Mouse (Mus musculus): Measurements from ENCODE around the gene Hsdl1. TPM values are rescaled to one million over a fixed set of nuclear protein-coding genes. Genes with fewer than 3 reads are reported as not detected.

The Hsdl1 gene
- polyA plus RNA-seq, 1 experiment from 2014 or later: 183 TPM

DNA sequence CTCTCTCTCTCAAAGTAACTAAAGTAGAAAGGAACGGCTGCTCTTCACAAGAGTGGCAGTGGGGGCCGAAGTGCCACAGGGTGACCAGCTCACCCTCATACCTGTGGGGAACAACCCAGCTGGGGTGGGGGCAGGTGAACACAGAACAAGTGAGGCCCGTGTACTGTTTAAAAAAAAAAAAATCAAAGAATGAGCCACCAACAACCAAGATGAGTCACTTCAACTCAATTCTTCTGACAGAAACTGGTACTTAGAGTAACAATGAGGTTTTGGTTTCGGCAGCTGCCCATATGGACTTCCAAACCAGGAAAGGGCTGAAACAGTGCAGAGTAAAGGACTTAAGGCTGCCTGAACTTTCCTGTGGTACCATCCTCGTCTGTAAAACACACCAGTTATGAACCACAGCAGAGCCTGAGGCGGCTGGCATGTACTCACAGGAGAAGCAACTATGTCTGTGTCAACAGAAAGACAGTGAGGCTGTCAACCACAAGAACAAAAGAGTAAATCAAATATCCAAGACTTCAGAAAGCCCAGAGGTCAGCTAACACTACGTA is 26.3 kb downstream of the Hsdl1 start:
- H3K4me3 ChIP-seq (replicated peaks; ENCODE audit: low read length): no peak overlapping the region
- ATAC-seq: no peak
- H3K9me3 ChIP-seq (ENCODE audit: control insufficient read depth, low read length): no peaks in the 10 kb centered on the region
- H3K9ac ChIP-seq (replicated peaks; ENCODE audit: low read depth, low read length): no peak overlapping the region
- no peaks in the 10 kb centered on the region for H3K27me3 ChIP-seq (replicated peaks; ENCODE audit: control insufficient read depth, insufficient read depth, low read length)
- H3K4me2 ChIP-seq (ENCODE audit: low read length): no peak overlapping the region
- WGBS: 80% methylated on average over 7 of the region's 7 CpGs
- peaks cover 4% of the 10 kb centered on the region; the same call in 1 of the 2 replicates for H3K36me3 ChIP-seq (ENCODE audit: control insufficient read depth, insufficient read depth)
- H3K27ac ChIP-seq (ENCODE audit: low read length): no peak overlapping the region
- H3K4me1 ChIP-seq (replicated peaks; ENCODE audit: control insufficient read depth, insufficient read depth, low read length): no peaks in the 10 kb centered on the region

DNA sequence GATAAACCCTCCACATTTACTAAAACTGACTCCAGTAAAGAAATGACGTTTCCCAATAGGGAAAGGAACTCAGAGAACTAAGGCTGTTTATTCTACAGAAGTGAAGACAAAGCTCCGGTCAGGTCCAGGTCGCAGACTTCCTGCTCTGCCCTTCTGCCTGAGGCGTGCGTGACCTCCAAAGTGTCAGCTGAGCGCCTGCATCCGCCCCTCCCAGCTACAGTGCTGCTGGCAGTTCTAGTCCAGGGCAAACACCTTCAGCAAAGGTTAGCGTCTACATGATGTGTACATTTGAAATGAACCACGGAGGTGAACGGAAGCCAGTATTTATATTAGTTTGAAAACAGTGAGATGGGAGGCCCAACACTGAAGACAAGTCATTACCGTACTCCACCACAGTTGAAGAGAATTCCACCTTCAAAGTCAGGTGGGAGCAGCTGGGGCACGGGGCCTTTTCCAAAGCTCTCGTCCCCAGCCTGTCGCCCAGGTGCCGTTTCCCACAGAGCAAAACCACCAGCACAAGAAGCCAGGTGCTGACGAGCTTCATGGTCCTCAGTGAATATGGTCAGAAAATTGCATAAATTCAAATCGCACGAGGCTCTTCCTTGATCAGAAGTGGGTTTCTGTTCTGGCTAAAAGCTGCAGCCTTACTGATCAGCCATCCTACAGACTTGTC is 27.8 kb downstream of the Hsdl1 start:
- Histone ChIP-seq H3K9ac (replicated peaks; ENCODE audit: low read depth, low read length) (no peak overlapping the region), H3K4me2 (ENCODE audit: low read length) (no peak overlapping the region), H3K4me1 (replicated peaks; ENCODE audit: control insufficient read depth, insufficient read depth, low read length) (no peaks in the 10 kb centered on the region), H3K27me3 (replicated peaks; ENCODE audit: control insufficient read depth, insufficient read depth, low read length) (no peaks in the 10 kb centered on the region), H3K9me3 (ENCODE audit: control insufficient read depth, low read length) (no peaks in the 10 kb centered on the region), H3K36me3 (ENCODE audit: control insufficient read depth, insufficient read depth) (peaks cover 13% of the 10 kb centered on the region), H3K4me3 (replicated peaks; ENCODE audit: low read length) (no peak overlapping the region), H3K27ac (ENCODE audit: low read length) (no peak overlapping the region)
- no peak for ATAC-seq
- WGBS: 90% methylated on average over 18 of the region's 18 CpGs

DNA sequence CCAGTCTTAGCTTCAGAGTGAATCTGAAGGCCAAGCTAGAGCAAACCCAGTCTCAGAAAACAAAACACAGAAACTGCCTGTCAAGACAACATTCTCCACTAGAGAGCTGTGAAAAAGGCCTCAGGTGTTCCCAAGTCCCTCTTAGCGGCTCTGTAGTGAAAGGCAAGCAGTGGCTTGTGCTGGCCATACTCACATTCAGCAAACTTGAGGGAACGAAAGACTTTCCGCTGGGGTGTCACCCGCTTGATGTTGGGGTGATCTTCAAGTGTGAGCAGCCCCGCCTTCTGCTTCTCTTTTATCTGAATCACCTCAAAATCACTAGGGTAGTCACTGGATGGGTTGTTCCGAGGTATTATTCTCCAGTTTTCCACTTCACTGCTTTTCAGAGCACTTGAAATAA is 29.2 kb downstream of the Hsdl1 start:
- WGBS: 87% methylated on average over 6 of the region's 6 CpGs
- Histone ChIP-seq H3K27me3 (replicated peaks; ENCODE audit: control insufficient read depth, insufficient read depth, low read length) (no peaks in the 10 kb centered on the region), H3K4me2 (ENCODE audit: low read length) (no peak overlapping the region), H3K4me1 (replicated peaks; ENCODE audit: control insufficient read depth, insufficient read depth, low read length) (no peaks in the 10 kb centered on the region), H3K9me3 (ENCODE audit: control insufficient read depth, low read length) (no peaks in the 10 kb centered on the region), H3K9ac (replicated peaks; ENCODE audit: low read depth, low read length) (no peak overlapping the region), H3K36me3 (ENCODE audit: control insufficient read depth, insufficient read depth) (peaks cover 23% of the 10 kb centered on the region), H3K4me3 (replicated peaks; ENCODE audit: low read length) (no peak overlapping the region), H3K27ac (ENCODE audit: low read length) (no peak overlapping the region)
- no peak for ATAC-seq

DNA sequence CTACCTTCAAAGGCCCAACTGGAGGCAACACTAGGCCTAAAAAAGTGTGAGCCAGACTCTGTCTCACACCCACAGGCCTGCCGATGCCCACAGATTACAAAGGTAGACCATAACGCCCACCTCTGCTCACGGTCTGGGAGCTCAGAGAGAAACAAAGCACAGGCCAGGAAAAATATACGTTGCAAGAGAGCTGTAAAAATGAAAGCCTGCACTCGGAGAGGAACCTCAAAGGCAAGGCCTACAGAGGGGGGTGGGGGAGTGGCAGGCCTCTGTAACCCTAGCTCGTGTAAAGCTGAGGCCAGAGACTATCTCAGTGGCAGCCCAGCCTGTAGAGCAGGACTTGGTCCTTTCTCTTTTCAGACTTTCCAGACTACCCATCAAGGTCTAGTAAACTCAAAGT is 29.8 kb downstream of the Hsdl1 start:
- no peak overlapping the region for H3K4me2 ChIP-seq (ENCODE audit: low read length)
- H3K4me3 ChIP-seq (replicated peaks; ENCODE audit: low read length): no peak overlapping the region
- H3K36me3 ChIP-seq (ENCODE audit: control insufficient read depth, insufficient read depth): peaks cover 27% of the 10 kb centered on the region
- no peaks in the 10 kb centered on the region for H3K27me3 ChIP-seq (replicated peaks; ENCODE audit: control insufficient read depth, insufficient read depth, low read length)
- no peaks in the 10 kb centered on the region for H3K9me3 ChIP-seq (ENCODE audit: control insufficient read depth, low read length)
- no peak overlapping the region for H3K9ac ChIP-seq (replicated peaks; ENCODE audit: low read depth, low read length)
- no peak for ATAC-seq
- no peak overlapping the region for H3K27ac ChIP-seq (ENCODE audit: low read length)
- H3K4me1 ChIP-seq (replicated peaks; ENCODE audit: control insufficient read depth, insufficient read depth, low read length): no peaks in the 10 kb centered on the region
- 79% methylated on average over 6 of the region's 6 CpGs for WGBS

DNA sequence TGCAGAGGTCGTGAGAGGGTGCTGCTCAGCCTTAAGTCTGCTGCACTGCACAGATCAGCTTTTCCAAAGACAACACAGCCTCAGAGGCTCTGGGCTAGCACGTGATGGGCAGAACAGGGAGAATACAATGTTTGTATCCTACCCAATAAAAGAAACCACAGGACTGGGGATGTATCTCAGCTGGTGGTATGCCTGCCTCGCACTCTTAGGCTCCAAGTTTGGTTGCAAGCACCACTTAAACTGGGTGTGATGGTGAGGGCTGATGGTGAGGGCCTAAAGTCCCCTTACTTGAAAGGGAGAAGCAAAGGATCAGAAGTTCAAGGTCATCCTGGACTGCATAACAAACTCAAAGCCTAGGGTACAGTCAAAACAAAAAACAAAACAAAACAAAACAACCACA is 30.4 kb downstream of the Hsdl1 start:
- ATAC-seq: no peak
- Histone ChIP-seq H3K4me1 (replicated peaks; ENCODE audit: control insufficient read depth, insufficient read depth, low read length) (no peaks in the 10 kb centered on the region), H3K9ac (replicated peaks; ENCODE audit: low read depth, low read length) (no peak overlapping the region), H3K36me3 (ENCODE audit: control insufficient read depth, insufficient read depth) (peaks cover 32% of the 10 kb centered on the region), H3K27me3 (replicated peaks; ENCODE audit: control insufficient read depth, insufficient read depth, low read length) (no peaks in the 10 kb centered on the region), H3K27ac (ENCODE audit: low read length) (no peak overlapping the region), H3K4me2 (ENCODE audit: low read length) (no peak overlapping the region), H3K9me3 (ENCODE audit: control insufficient read depth, low read length) (no peaks in the 10 kb centered on the region), H3K4me3 (replicated peaks; ENCODE audit: low read length) (no peak overlapping the region)
- WGBS: 82% methylated on average over 3 of the region's 3 CpGs

DNA sequence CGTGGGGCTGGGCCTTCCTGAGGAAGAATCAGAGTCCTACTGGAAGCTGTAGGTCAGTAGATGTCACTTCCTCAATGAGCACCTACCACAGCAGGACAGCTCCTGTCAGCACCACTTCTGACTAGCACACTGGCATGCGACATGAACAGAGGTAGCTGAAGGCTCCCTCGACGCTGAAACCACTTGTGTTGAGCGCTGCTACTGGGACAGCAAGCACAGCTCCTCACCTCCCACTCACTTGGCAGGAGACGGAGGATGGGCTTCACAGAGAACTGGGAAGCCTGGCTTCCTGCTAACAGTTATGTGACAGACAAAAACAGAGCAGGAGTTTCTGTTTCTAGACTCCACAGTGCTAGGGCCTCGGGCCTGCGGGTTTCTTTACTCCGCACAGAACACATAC is 43.0 kb downstream of the Hsdl1 start:
- peaks cover 3% of the 10 kb centered on the region; the same call in 1 of the 2 replicates for H3K4me1 ChIP-seq (replicated peaks; ENCODE audit: control insufficient read depth, insufficient read depth, low read length)
- H3K27me3 ChIP-seq (replicated peaks; ENCODE audit: control insufficient read depth, insufficient read depth, low read length): no peaks in the 10 kb centered on the region
- no peak overlapping the region for H3K4me3 ChIP-seq (replicated peaks; ENCODE audit: low read length)
- no peak for ATAC-seq
- 94% methylated on average over 9 of the region's 9 CpGs for WGBS
- H3K9me3 ChIP-seq (ENCODE audit: control insufficient read depth, low read length): no peaks in the 10 kb centered on the region
- H3K36me3 ChIP-seq (ENCODE audit: control insufficient read depth, insufficient read depth): peaks cover 60% of the 10 kb centered on the region
- H3K27ac ChIP-seq (ENCODE audit: low read length): no peak overlapping the region
- H3K4me2 ChIP-seq (ENCODE audit: low read length): no peak overlapping the region
- no peak overlapping the region for H3K9ac ChIP-seq (replicated peaks; ENCODE audit: low read depth, low read length)

DNA sequence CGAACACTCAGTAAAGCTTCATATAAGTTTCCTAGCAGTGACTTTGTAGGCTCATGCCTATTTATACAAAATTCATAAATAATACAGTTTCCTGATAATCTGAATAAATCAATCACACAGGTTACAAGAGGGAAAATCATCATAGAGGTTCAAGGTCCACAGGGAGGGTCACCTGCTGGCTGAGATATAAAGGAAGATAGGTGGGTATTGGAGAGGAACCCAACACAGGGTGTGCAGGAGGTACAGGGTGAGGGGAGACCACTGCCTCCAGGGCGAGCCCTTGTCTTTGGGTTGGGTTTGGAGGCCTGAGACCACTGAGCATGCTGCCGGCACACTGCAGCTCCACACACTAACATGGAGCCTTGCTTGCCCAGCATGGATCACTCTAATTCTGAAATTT is 43.6 kb downstream of the Hsdl1 start:
- no peak overlapping the region for H3K4me2 ChIP-seq (ENCODE audit: low read length)
- 97% methylated on average over 3 of the region's 3 CpGs for WGBS
- H3K36me3 ChIP-seq (ENCODE audit: control insufficient read depth, insufficient read depth): peaks cover 57% of the 10 kb centered on the region
- no peak overlapping the region for H3K4me3 ChIP-seq (replicated peaks; ENCODE audit: low read length)
- no peaks in the 10 kb centered on the region for H3K27me3 ChIP-seq (replicated peaks; ENCODE audit: control insufficient read depth, insufficient read depth, low read length)
- no peaks in the 10 kb centered on the region for H3K9me3 ChIP-seq (ENCODE audit: control insufficient read depth, low read length)
- no peak for ATAC-seq
- H3K4me1 ChIP-seq (replicated peaks; ENCODE audit: control insufficient read depth, insufficient read depth, low read length): peaks cover 3% of the 10 kb centered on the region; the same call in 1 of the 2 replicates
- H3K9ac ChIP-seq (replicated peaks; ENCODE audit: low read depth, low read length): no peak overlapping the region
- H3K27ac ChIP-seq (ENCODE audit: low read length): no peak overlapping the region

DNA sequence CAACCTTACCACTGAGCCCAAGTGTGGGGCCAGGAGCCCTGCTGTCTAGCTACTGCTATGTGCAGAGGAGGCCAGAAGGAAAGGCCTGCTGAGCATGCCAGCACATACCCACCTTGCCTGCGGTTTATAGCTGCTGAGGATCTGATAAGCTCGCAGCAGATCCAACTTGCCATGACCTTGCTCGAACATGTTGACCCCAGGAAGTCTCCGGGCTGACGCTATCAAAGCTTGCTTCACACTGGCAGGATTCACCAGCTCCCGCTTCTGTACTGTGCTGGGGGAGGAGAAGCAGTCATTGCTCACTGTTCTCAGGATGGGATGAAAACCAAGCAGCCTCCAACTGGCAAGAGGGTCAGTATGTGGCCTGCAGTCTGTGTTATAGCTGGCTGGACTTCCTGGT is 44.0 kb downstream of the Hsdl1 start:
- 94% methylated on average over 6 of the region's 6 CpGs for WGBS
- H3K27ac ChIP-seq (ENCODE audit: low read length): no peak overlapping the region
- H3K4me3 ChIP-seq (replicated peaks; ENCODE audit: low read length): no peak overlapping the region
- H3K4me1 ChIP-seq (replicated peaks; ENCODE audit: control insufficient read depth, insufficient read depth, low read length): peaks cover 3% of the 10 kb centered on the region; the same call in 1 of the 2 replicates
- H3K9me3 ChIP-seq (ENCODE audit: control insufficient read depth, low read length): no peaks in the 10 kb centered on the region
- H3K36me3 ChIP-seq (ENCODE audit: control insufficient read depth, insufficient read depth): peaks cover 54% of the 10 kb centered on the region
- no peak overlapping the region for H3K4me2 ChIP-seq (ENCODE audit: low read length)
- ATAC-seq: no peak
- H3K9ac ChIP-seq (replicated peaks; ENCODE audit: low read depth, low read length): no peak overlapping the region
- H3K27me3 ChIP-seq (replicated peaks; ENCODE audit: control insufficient read depth, insufficient read depth, low read length): no peaks in the 10 kb centered on the region

DNA sequence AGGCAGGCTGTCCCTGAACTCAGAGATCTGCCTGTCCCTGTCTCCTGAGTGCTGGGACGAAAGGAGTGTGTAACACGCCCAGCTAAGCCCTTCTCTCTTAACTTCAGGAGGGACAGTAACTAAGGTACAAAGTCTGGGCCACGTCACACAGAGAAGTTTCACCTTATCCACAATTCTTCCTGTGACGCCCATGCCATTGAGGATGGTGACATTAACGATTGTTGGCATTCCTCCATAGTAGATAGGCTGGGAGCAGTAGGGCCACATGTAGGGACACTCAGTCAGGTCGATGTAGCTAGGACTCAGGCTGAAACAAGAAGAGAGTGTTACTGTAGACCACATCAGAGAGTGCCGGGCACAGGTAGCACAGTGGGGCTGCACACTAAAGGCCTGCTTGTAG is 46.2 kb downstream of the Hsdl1 start:
- 91% methylated on average over 7 of the region's 7 CpGs for WGBS
- H3K4me2 ChIP-seq (ENCODE audit: low read length): no peak overlapping the region
- H3K27me3 ChIP-seq (replicated peaks; ENCODE audit: control insufficient read depth, insufficient read depth, low read length): no peaks in the 10 kb centered on the region
- H3K27ac ChIP-seq (ENCODE audit: low read length): no peak overlapping the region
- H3K4me3 ChIP-seq (replicated peaks; ENCODE audit: low read length): no peak overlapping the region
- no peaks in the 10 kb centered on the region for H3K9me3 ChIP-seq (ENCODE audit: control insufficient read depth, low read length)
- no peak for ATAC-seq
- peaks cover 53% of the 10 kb centered on the region for H3K36me3 ChIP-seq (ENCODE audit: control insufficient read depth, insufficient read depth)
- H3K9ac ChIP-seq (replicated peaks; ENCODE audit: low read depth, low read length): no peak overlapping the region
- H3K4me1 ChIP-seq (replicated peaks; ENCODE audit: control insufficient read depth, insufficient read depth, low read length): no peaks in the 10 kb centered on the region
